Mouse (Mus musculus): ENCODE measurements around the gene Gm27029. TPM values are rescaled to one million over a fixed set of nuclear protein-coding genes. Genes with fewer than 3 reads are reported as not detected.
A peak's percentile ranks its signal among the peaks of the same experiment; 100 is the strongest.
"Not testable (repeated sequence)": the region's sequence is repeated elsewhere in the genome, so short reads cannot be mapped to it uniquely, and the experiment has no call there.

Gene Gm27029
- polyA plus RNA-seq, 1 experiment from 2014 or later: 5.7 TPM

- not testable (repeated sequence) for H3K4me2 ChIP-seq; ATAC-seq (ENCODE audit: low read depth); H3K9ac ChIP-seq; H3K27me3 ChIP-seq; H3K9me3 ChIP-seq; H3K4me3 ChIP-seq; H3K4me1 ChIP-seq (replicated peaks); H3K27ac ChIP-seq (replicated peaks)
- H3K36me3 ChIP-seq: peaks cover 30% of the 10 kb centered on the region
- 58% methylated on average over 3 of the region's 3 CpGs for WGBS
Observed at GRCm38 (mm10) chr11:101438006-101438405, 13.4 kb upstream of the Gm27029 start.

- Histone ChIP-seq H3K4me1 (replicated peaks) (no peaks in the 10 kb centered on the region), H3K4me3 (no peak overlapping the region), H3K9ac (no peak overlapping the region), H3K4me2 (no peak overlapping the region), H3K36me3 (peaks cover 40% of the 10 kb centered on the region), H3K9me3 (no peaks in the 10 kb centered on the region), H3K27me3 (no peaks in the 10 kb centered on the region), H3K27ac (replicated peaks) (no peak overlapping the region)
- no peak for ATAC-seq (ENCODE audit: low read depth)
- 34% methylated on average over 4 of the region's 4 CpGs for whole genome bisulfite sequencing
Observed at GRCm38 (mm10) chr11:101436916-101437315, 12.3 kb upstream of the Gm27029 start.

- no peak for ATAC-seq (ENCODE audit: low read depth)
- no peak overlapping the region for H3K9ac ChIP-seq
- 83% methylated on average over 4 of the region's 4 CpGs for WGBS
- no peaks in the 10 kb centered on the region for H3K27me3 ChIP-seq
- H3K4me1 ChIP-seq (replicated peaks): no peaks in the 10 kb centered on the region
- H3K36me3 ChIP-seq: peaks cover 51% of the 10 kb centered on the region
- H3K4me2 ChIP-seq: no peak overlapping the region
- no peak overlapping the region for H3K4me3 ChIP-seq
- no peak overlapping the region for H3K27ac ChIP-seq (replicated peaks)
- no peaks in the 10 kb centered on the region for H3K9me3 ChIP-seq
Observed at GRCm38 (mm10) chr11:101435831-101436230, 11.2 kb upstream of the Gm27029 start.

GRCm38 (mm10) chr11:101433396-101433795 is 8.8 kb upstream of the Gm27029 start:
- no peak overlapping the region for H3K4me3 ChIP-seq
- no peaks in the 10 kb centered on the region for H3K27me3 ChIP-seq
- no peaks in the 10 kb centered on the region for H3K4me1 ChIP-seq (replicated peaks)
- no peaks in the 10 kb centered on the region for H3K9me3 ChIP-seq
- 88% methylated on average over 13 of the region's 13 CpGs for WGBS
- no peak overlapping the region for H3K4me2 ChIP-seq
- peaks cover 72% of the 10 kb centered on the region for H3K36me3 ChIP-seq
- no peak overlapping the region for H3K27ac ChIP-seq (replicated peaks)
- no peak overlapping the region for H3K9ac ChIP-seq
- ATAC-seq (ENCODE audit: low read depth): no peak

- H3K4me1 ChIP-seq (replicated peaks): peaks cover 14% of the 10 kb centered on the region
- no peak overlapping the region for H3K9ac ChIP-seq
- no peak overlapping the region for H3K27ac ChIP-seq (replicated peaks)
- H3K27me3 ChIP-seq: no peaks in the 10 kb centered on the region
- no peaks in the 10 kb centered on the region for H3K9me3 ChIP-seq
- no peak overlapping the region for H3K4me2 ChIP-seq
- WGBS: 94% methylated on average over 9 of the region's 9 CpGs
- H3K36me3 ChIP-seq: peaks cover 72% of the 10 kb centered on the region
- no peak overlapping the region for H3K4me3 ChIP-seq
- ATAC-seq (ENCODE audit: low read depth): no peak
Observed at GRCm38 (mm10) chr11:101431327-101431726, 6.7 kb upstream of the Gm27029 start.

GRCm38 (mm10) chr11:101426165-101426564 is 1.6 kb upstream of the Gm27029 start:
- H3K27ac ChIP-seq (replicated peaks): no peak overlapping the region
- H3K36me3 ChIP-seq: peaks cover 24% of the 10 kb centered on the region
- H3K27me3 ChIP-seq: no peaks in the 10 kb centered on the region
- H3K4me2 ChIP-seq: peak overlapping the region; percentile 73
- no peak for ATAC-seq (ENCODE audit: low read depth)
- peak overlapping the region; percentile 89 for H3K9ac ChIP-seq
- no peaks in the 10 kb centered on the region for H3K9me3 ChIP-seq
- peak overlapping the region; percentile 90 for H3K4me3 ChIP-seq
- H3K4me1 ChIP-seq (replicated peaks): peaks cover 34% of the 10 kb centered on the region
- WGBS: 62% methylated on average over 8 of the region's 8 CpGs

- no peaks in the 10 kb centered on the region for H3K27me3 ChIP-seq
- peak within 1 kb of the TSS; percentile 90 for H3K4me3 ChIP-seq
- peak within 1 kb of the TSS; percentile 89 for H3K9ac ChIP-seq
- H3K9me3 ChIP-seq: no peaks in the 10 kb centered on the region
- WGBS: under 1% methylated on average over 81 of the region's 81 CpGs
- peak within 1 kb of the TSS; percentile 90 for H3K27ac ChIP-seq (replicated peaks)
- peak within 1 kb of the TSS; percentile 73 for H3K4me2 ChIP-seq
- peak; percentile 95 for ATAC-seq (ENCODE audit: low read depth)
- peaks cover 14% of the 10 kb centered on the region for H3K36me3 ChIP-seq
- H3K4me1 ChIP-seq (replicated peaks): peaks cover 34% of the 10 kb centered on the region
Observed at GRCm38 (mm10) chr11:101424925-101425813, 573 bp upstream of the Gm27029 start, which contains the start of the genes Rundc1 and Ptges3l. Rundc1 (plus strand) TSS chr11:101425085. Ptges3l (minus strand) TSS chr11:101425333.

- Histone ChIP-seq H3K4me1 (replicated peaks) (peaks cover 17% of the 10 kb centered on the region), H3K4me3 (no peak overlapping the region), H3K36me3 (no peaks in the 10 kb centered on the region), H3K4me2 (no peak overlapping the region), H3K9ac (no peak overlapping the region), H3K27ac (replicated peaks) (no peak overlapping the region), H3K9me3 (no peaks in the 10 kb centered on the region), H3K27me3 (no peaks in the 10 kb centered on the region)
- ATAC-seq (ENCODE audit: low read depth): no peak
- 90% methylated on average over 5 of the region's 5 CpGs for WGBS
Observed at GRCm38 (mm10) chr11:101420148-101420547, 4.4 kb downstream of the Gm27029 start.

- peaks cover 17% of the 10 kb centered on the region for H3K4me1 ChIP-seq (replicated peaks)
- no peaks in the 10 kb centered on the region for H3K36me3 ChIP-seq
- no peaks in the 10 kb centered on the region for H3K9me3 ChIP-seq
- WGBS: 24% methylated on average over 3 of the region's 3 CpGs
- no peak overlapping the region for H3K9ac ChIP-seq
- H3K4me3 ChIP-seq: no peak overlapping the region
- no peak for ATAC-seq (ENCODE audit: low read depth)
- no peak overlapping the region for H3K4me2 ChIP-seq
- no peak overlapping the region for H3K27ac ChIP-seq (replicated peaks)
- no peaks in the 10 kb centered on the region for H3K27me3 ChIP-seq
Observed at GRCm38 (mm10) chr11:101419610-101420009, 5.0 kb downstream of the Gm27029 start.

GRCm38 (mm10) chr11:101418991-101419390 is 5.6 kb downstream of the Gm27029 start:
- H3K9ac ChIP-seq: no peak overlapping the region
- WGBS: 64% methylated on average over 6 of the region's 6 CpGs
- no peak overlapping the region for H3K4me2 ChIP-seq
- H3K9me3 ChIP-seq: no peaks in the 10 kb centered on the region
- no peak overlapping the region for H3K4me3 ChIP-seq
- no peaks in the 10 kb centered on the region for H3K27me3 ChIP-seq
- peaks cover 10% of the 10 kb centered on the region for H3K4me1 ChIP-seq (replicated peaks)
- no peak for ATAC-seq (ENCODE audit: low read depth)
- peaks cover under 1% of the 10 kb centered on the region; the same call in 1 of the 2 replicates for H3K36me3 ChIP-seq
- H3K27ac ChIP-seq (replicated peaks): no peak overlapping the region

GRCm38 (mm10) chr11:101417101-101417855 is 7.3 kb downstream of the Gm27029 start, which contains the start of gene Aarsd1:
Aarsd1 (minus strand) TSS chr11:101417615.
- H3K4me2 ChIP-seq: peak within 1 kb of the TSS; percentile 88
- ATAC-seq (ENCODE audit: low read depth): peak; percentile 82
- peak within 1 kb of the TSS; percentile 87 for H3K27ac ChIP-seq (replicated peaks)
- peak within 1 kb of the TSS; percentile 83 for H3K4me3 ChIP-seq
- under 1% methylated on average over 45 of the region's 45 CpGs for WGBS
- H3K4me1 ChIP-seq (replicated peaks): peaks cover 8% of the 10 kb centered on the region
- no peaks in the 10 kb centered on the region for H3K9me3 ChIP-seq
- no peaks in the 10 kb centered on the region for H3K27me3 ChIP-seq
- H3K9ac ChIP-seq: peak within 1 kb of the TSS; percentile 89
- H3K36me3 ChIP-seq: peaks cover 15% of the 10 kb centered on the region; the same call in 1 of the 2 replicates
